Comparison of ENCODE assay signal across 8 mouse cellular contexts in genomic region chr4:130198694-130199670, GRCm38 (mm10). TPM values are rescaled to one million over a fixed set of nuclear protein-coding genes. Genes with fewer than 3 reads are reported as not detected.
A peak's percentile ranks its signal among the peaks of the same experiment; 100 is the strongest.
DNase-seq lines count a peak whose midpoint lies in the region; ATAC-seq and TF ChIP-seq lines count a peak whose summit lies in the region.

No protein-coding gene starts in this region.

- no peaks in the 10 kb centered on the region for H3K4me1 ChIP-seq in hindbrain, embryonic 11.5 days (replicated peaks; ENCODE audit: control insufficient read depth, insufficient read depth, low read length)
- H3K4me1 ChIP-seq in lung, postnatal 0 days (ENCODE audit: insufficient read depth, low read depth, low read length), result no peaks in the 10 kb centered on the region

- no peaks in the 10 kb centered on the region for H3K36me3 ChIP-seq in hindbrain, embryonic 11.5 days (ENCODE audit: control insufficient read depth, insufficient read depth, low read length)
- no peaks in the 10 kb centered on the region for H3K36me3 ChIP-seq in lung, postnatal 0 days (ENCODE audit: insufficient read depth, low read length)

- 19% methylated on average over 35 of the region's 35 CpGs for WGBS in hindbrain, embryonic 11.5 days
- 12% methylated on average over 35 of the region's 35 CpGs for WGBS in lung, postnatal 0 days

- peak overlapping the region; percentile 18 for H3K4me3 ChIP-seq in hindbrain, embryonic 11.5 days (ENCODE audit: low read depth, low read length)
- H3K4me3 ChIP-seq in lung, postnatal 0 days (ENCODE audit: low read depth, low read length), result peak overlapping the region; percentile 20

- 0 out of 2 replicates have a peak, but pooled peaks have one; percentile 66 for ATAC-seq in hindbrain, embryonic 11.5 days (ENCODE audit: low FRiP score)
- ATAC-seq in lung, postnatal 0 days, result peak; percentile 74

- no peaks in the 10 kb centered on the region for H3K9me3 ChIP-seq in hindbrain, embryonic 11.5 days (ENCODE audit: control insufficient read depth, low read length)
- no peaks in the 10 kb centered on the region for H3K9me3 ChIP-seq in lung, postnatal 0 days (ENCODE audit: low read length)

- peak overlapping the region; percentile 38 for H3K9ac ChIP-seq in hindbrain, embryonic 11.5 days (ENCODE audit: low read depth, low read length)
- H3K9ac ChIP-seq in lung, postnatal 0 days (replicated peaks; ENCODE audit: low read depth), result no peak overlapping the region

- no peak overlapping the region for H3K27ac ChIP-seq in hindbrain, embryonic 11.5 days (ENCODE audit: low read depth, low read length)
- no peak overlapping the region for H3K27ac ChIP-seq in lung, postnatal 0 days (ENCODE audit: low read length)

- peak; percentile 95 for TF ChIP-seq CTCF in lung, postnatal 0 days (IDR thresholded peaks at IDR 0.05)

- TF ChIP-seq EP300 in lung, postnatal 0 days (IDR thresholded peaks at IDR 0.05), result no peak

- H3K27me3 ChIP-seq in hindbrain, embryonic 11.5 days (ENCODE audit: control insufficient read depth, insufficient read depth, low read length), result no peaks in the 10 kb centered on the region
- H3K27me3 ChIP-seq in lung, postnatal 0 days (replicated peaks; ENCODE audit: insufficient read depth, low read length), result 0 out of 2 replicates have a peak, but pooled peaks cover 3% of the 10 kb centered on the region

- peak; percentile 74 for DNase-seq in Muller cell, postnatal 12 days (ENCODE audit: inconsistent ontology term)
- DNase-seq in cerebellum, adult 9-11 months, result peak; percentile 87
- DNase-seq in frontal cortex, adult 2 months (ENCODE audit: extremely low spot score in 1 of 2, low spot score in 1 of 2), result peak; percentile 64 to 96
- DNase-seq in hindbrain, embryonic 11.5 days (ENCODE audit: low spot score), result peak; percentile 92
- DNase-seq in layer of hippocampus, postnatal 10 days (ENCODE audit: low spot score in 2 of 2), result peak; percentile 95
- peak; percentile 71 for DNase-seq in lung, postnatal 0 days (ENCODE audit: low spot score)
- peak; percentile 91 for DNase-seq in ovary, postnatal 14 days (ENCODE audit: low spot score)
- peak; percentile 27 to 78 for DNase-seq in thymus, postnatal 10 days (ENCODE audit: low spot score in 2 of 2)

- H3K4me2 ChIP-seq in hindbrain, embryonic 11.5 days (replicated peaks; ENCODE audit: low read depth, low read length), result peak overlapping the region; percentile 31
- peak overlapping the region; percentile 58 for H3K4me2 ChIP-seq in lung, postnatal 0 days (replicated peaks; ENCODE audit: low read depth, low read length)

RNA-seq across cellular contexts. Expression of gene Gm853, which starts 23.2 kb away (rescaled TPM):
- not detected in 2 replicates for polyA plus RNA-seq in frontal cortex, adult 2 months (2012; rRNA removed)
- 0.45 and 1.2 TPM in 2 replicates for polyA plus RNA-seq in hindbrain, embryonic 11.5 days (2014; fragmentation: Nextera tagmentation; extraction: Ambion mirVana)
- total RNA-seq in layer of hippocampus, postnatal 10 days (2021), result not detected
- not detected in 2 replicates for polyA plus RNA-seq in lung, postnatal 0 days (2015; fragmentation: Nextera tagmentation; extraction: Ambion mirVana)

RNA-seq across cellular contexts. Expression of gene Tinagl1, which starts 24.1 kb away (rescaled TPM):
- polyA plus RNA-seq in frontal cortex, adult 2 months (2012; rRNA removed), result 12.1 and 14.4 TPM in 2 replicates
- polyA plus RNA-seq in hindbrain, embryonic 11.5 days (2014; fragmentation: Nextera tagmentation; extraction: Ambion mirVana), result 8.2 and 10.0 TPM in 2 replicates
- total RNA-seq in layer of hippocampus, postnatal 10 days (2021), result 1 to 10 TPM; 3.3 TPM
- 213 and 288 TPM in 2 replicates for polyA plus RNA-seq in lung, postnatal 0 days (2015; fragmentation: Nextera tagmentation; extraction: Ambion mirVana)

RNA-seq across cellular contexts. Expression of gene Hcrtr1, which starts 59.8 kb away (rescaled TPM):
- polyA plus RNA-seq in frontal cortex, adult 2 months (2012; rRNA removed), result 2.8 and 3.9 TPM in 2 replicates
- 0.46 and 0.59 TPM in 2 replicates for polyA plus RNA-seq in hindbrain, embryonic 11.5 days (2014; fragmentation: Nextera tagmentation; extraction: Ambion mirVana)
- 10 to 100 TPM; 12.5 to 14.3 TPM for total RNA-seq in layer of hippocampus, postnatal 10 days (2021)
- 0.08 and 0.18 TPM in 2 replicates for polyA plus RNA-seq in lung, postnatal 0 days (2015; fragmentation: Nextera tagmentation; extraction: Ambion mirVana)

Comparison
In these comparisons a context has a peak if more than half of its experiments do, and no peak if none do; other contexts are left out.
1. RNA of gene Tinagl1, which starts 24.1 kb away (polyA plus RNA-seq): 213 to 288 TPM in lung, postnatal 0 days; 12.1 to 14.4 TPM in frontal cortex, adult 2 months and 8.2 to 10.0 TPM in hindbrain, embryonic 11.5 days; every median in the first group is over 10 times any median in the second.
2. Peak in every context shown above with its lines, with median percentiles within 50 percentile points of each other: DNase-seq.